Mouse (Mus musculus) lung, postnatal 10 days (tissue): ENCODE measurements at regions not wholly inside any gene's neighbourhood (a gene's known extent, or its start where the extent isn't known, plus 50 kb on each side); places are given as distances from the start of the nearest gene placed in this dataset.

Source experiments
- DNase-seq: peaks from one replicate; pipeline ENCODE4 v3.0.0; 2021

DNA sequence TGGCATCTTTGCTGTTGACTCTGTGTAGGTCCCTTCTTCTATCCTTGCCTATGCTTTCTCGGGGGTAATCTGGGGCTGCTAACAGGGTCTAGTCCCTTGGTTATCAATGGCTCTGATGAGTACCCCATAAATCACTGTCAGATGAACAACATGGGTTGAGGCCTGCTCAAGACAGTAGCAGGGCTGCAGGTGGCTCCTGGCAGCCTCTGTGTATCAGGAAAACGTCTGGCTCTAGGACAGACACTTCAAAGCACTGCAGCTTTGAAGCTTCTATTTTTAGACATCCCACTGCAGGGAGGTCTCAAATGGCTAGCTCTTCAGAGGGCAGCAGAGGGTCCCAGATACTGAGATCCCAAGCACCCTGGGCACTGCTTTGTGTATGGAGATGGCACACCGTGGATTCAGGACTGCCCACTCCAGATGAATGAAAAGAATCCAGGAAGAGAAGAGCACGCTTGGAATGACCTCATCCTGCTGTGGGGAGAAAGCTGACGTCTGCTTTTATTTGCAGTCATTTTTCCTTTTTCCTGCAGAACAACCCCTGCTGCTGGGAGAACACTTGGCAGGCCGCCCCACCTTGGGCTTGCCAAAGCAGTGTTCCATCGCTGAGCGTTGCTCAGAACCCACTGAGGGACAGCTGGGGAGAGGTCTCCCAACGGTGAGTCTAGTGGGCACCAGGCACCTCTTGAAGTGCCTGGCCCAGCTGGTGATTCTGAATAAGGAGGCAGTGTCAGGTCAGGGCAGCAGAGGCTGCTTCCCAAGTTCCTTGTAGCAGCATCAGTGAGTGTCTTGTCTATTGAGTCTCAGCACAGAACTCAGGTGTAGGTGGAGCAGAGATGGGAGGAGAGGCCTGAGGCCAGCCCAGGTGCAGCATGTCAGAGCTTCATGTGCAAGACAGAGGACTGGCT lies 54.0 kb upstream of the Shh start:
- peak; percentile 57 for DNase-seq

- no peak for DNase-seq
These were observed 52.0 kb upstream of the Shh start for GRCm38 (mm10) chr5:28519059-28519543.
